Mouse (Mus musculus): ENCODE results near the gene Errfi1. TPM values are rescaled to one million over a fixed set of nuclear protein-coding genes. Genes with fewer than 3 reads are reported as not detected.
A peak's percentile ranks its signal among the peaks of the same experiment; 100 is the strongest.

Gene Errfi1
- 57.9 and 60.4 TPM in 2 replicates for polyA plus RNA-seq (2015; fragmentation: Nextera tagmentation; extraction: Ambion mirVana)

GRCm38 (mm10) chr4:150853680-150854461 is at the start of gene Errfi1:
Gene Errfi1 (plus strand): TSS chr4:150853919.
- 41% methylated on average over 13 of the region's 13 CpGs for WGBS

GRCm38 (mm10) chr4:150804204-150804603 is 49.5 kb upstream of the Errfi1 start:
- H3K9ac ChIP-seq, result no peak overlapping the region
- H3K4me3 ChIP-seq, result no peak overlapping the region
- no peaks in the 10 kb centered on the region for H3K9me3 ChIP-seq
- ATAC-seq (ENCODE audit: low read depth), result no peak
- H3K36me3 ChIP-seq, result no peaks in the 10 kb centered on the region
- WGBS, result 60% methylated on average over 6 of the region's 6 CpGs
- no peak overlapping the region for H3K4me2 ChIP-seq
- H3K4me1 ChIP-seq (replicated peaks), result peaks cover 20% of the 10 kb centered on the region
- no peak overlapping the region for H3K27ac ChIP-seq (replicated peaks)
- no peaks in the 10 kb centered on the region for H3K27me3 ChIP-seq

More at GRCm38 (mm10) chr4:150853680-150854461, at the start of gene Errfi1:
- H3K27me3 ChIP-seq, result 0 out of 2 replicates have a peak, but pooled peaks cover 3% of the 10 kb centered on the region
- H3K4me3 ChIP-seq, result peak within 1 kb of the TSS; percentile 80
- H3K36me3 ChIP-seq, result no peaks in the 10 kb centered on the region
- H3K4me1 ChIP-seq (replicated peaks), result peaks cover 44% of the 10 kb centered on the region
- ATAC-seq (ENCODE audit: low read depth), result peak; percentile 29
- H3K4me2 ChIP-seq, result peak within 1 kb of the TSS; percentile 65
- peak within 1 kb of the TSS; percentile 71 for H3K9ac ChIP-seq
- no peaks in the 10 kb centered on the region for H3K9me3 ChIP-seq
- H3K27ac ChIP-seq (replicated peaks), result peak within 1 kb of the TSS; percentile 99

- Histone ChIP-seq H3K27me3 (no peaks in the 10 kb centered on the region), H3K4me2 (no peak overlapping the region), H3K36me3 (no peaks in the 10 kb centered on the region), H3K9me3 (no peaks in the 10 kb centered on the region), H3K4me1 (replicated peaks) (peaks cover 6% of the 10 kb centered on the region), H3K4me3 (no peak overlapping the region), H3K9ac (no peak overlapping the region), H3K27ac (replicated peaks) (no peak overlapping the region)
- 78% methylated on average over 20 of the region's 20 CpGs for WGBS
- ATAC-seq (ENCODE audit: low read depth), result no peak
Observed at GRCm38 (mm10) chr4:150807727-150808470, 45.8 kb upstream of the Errfi1 start.

GRCm38 (mm10) chr4:150808471-150808847 is 45.3 kb upstream of the Errfi1 start:
- no peaks in the 10 kb centered on the region for H3K36me3 ChIP-seq
- no peak overlapping the region for H3K4me2 ChIP-seq
- no peak overlapping the region for H3K27ac ChIP-seq (replicated peaks)
- H3K9me3 ChIP-seq, result no peaks in the 10 kb centered on the region
- 56% methylated on average over 12 of the region's 12 CpGs for WGBS
- H3K4me3 ChIP-seq, result no peak overlapping the region
- no peak for ATAC-seq (ENCODE audit: low read depth)
- H3K4me1 ChIP-seq (replicated peaks), result peaks cover 6% of the 10 kb centered on the region
- no peaks in the 10 kb centered on the region for H3K27me3 ChIP-seq
- no peak overlapping the region for H3K9ac ChIP-seq

GRCm38 (mm10) chr4:150809323-150809722 is 44.4 kb upstream of the Errfi1 start:
- Histone ChIP-seq H3K4me3 (no peak overlapping the region), H3K9me3 (no peaks in the 10 kb centered on the region), H3K4me2 (no peak overlapping the region), H3K27me3 (no peaks in the 10 kb centered on the region), H3K4me1 (replicated peaks) (peaks cover 6% of the 10 kb centered on the region), H3K9ac (no peak overlapping the region), H3K36me3 (no peaks in the 10 kb centered on the region), H3K27ac (replicated peaks) (no peak overlapping the region)
- ATAC-seq (ENCODE audit: low read depth), result no peak
- WGBS, result 47% methylated on average over 9 of the region's 9 CpGs

GRCm38 (mm10) chr4:150815144-150815543 is 38.6 kb upstream of the Errfi1 start:
- 83% methylated on average over 4 of the region's 4 CpGs for WGBS
- no peak for ATAC-seq (ENCODE audit: low read depth)
- H3K36me3 ChIP-seq, result no peaks in the 10 kb centered on the region

GRCm38 (mm10) chr4:150816414-150816951 is 37.2 kb upstream of the Errfi1 start:
- Histone ChIP-seq H3K36me3 (no peaks in the 10 kb centered on the region), H3K27ac (replicated peaks) (no peak overlapping the region), H3K9ac (no peak overlapping the region), H3K9me3 (no peaks in the 10 kb centered on the region), H3K4me1 (replicated peaks) (no peaks in the 10 kb centered on the region), H3K4me2 (no peak overlapping the region), H3K4me3 (no peak overlapping the region), H3K27me3 (no peaks in the 10 kb centered on the region)
- ATAC-seq (ENCODE audit: low read depth), result no peak
- WGBS, result 85% methylated on average over 13 of the region's 13 CpGs

More at GRCm38 (mm10) chr4:150815144-150815543, 38.6 kb upstream of the Errfi1 start:
- no peaks in the 10 kb centered on the region for H3K9me3 ChIP-seq
- no peaks in the 10 kb centered on the region for H3K27me3 ChIP-seq
- H3K9ac ChIP-seq, result no peak overlapping the region
- no peak overlapping the region for H3K4me2 ChIP-seq
- no peaks in the 10 kb centered on the region for H3K4me1 ChIP-seq (replicated peaks)
- no peak overlapping the region for H3K27ac ChIP-seq (replicated peaks)
- no peak overlapping the region for H3K4me3 ChIP-seq

GRCm38 (mm10) chr4:150819126-150819910 is 34.4 kb upstream of the Errfi1 start:
- H3K4me3 ChIP-seq, result no peak overlapping the region
- ATAC-seq (ENCODE audit: low read depth), result no peak
- 61% methylated on average over 12 of the region's 12 CpGs for WGBS
- H3K9ac ChIP-seq, result no peak overlapping the region
- H3K4me1 ChIP-seq (replicated peaks), result peaks cover 10% of the 10 kb centered on the region
- H3K4me2 ChIP-seq, result no peak overlapping the region
- H3K36me3 ChIP-seq, result no peaks in the 10 kb centered on the region
- H3K27ac ChIP-seq (replicated peaks), result no peak overlapping the region
- H3K9me3 ChIP-seq, result no peaks in the 10 kb centered on the region
- no peaks in the 10 kb centered on the region for H3K27me3 ChIP-seq

GRCm38 (mm10) chr4:150821381-150821780 is 32.3 kb upstream of the Errfi1 start:
- Histone ChIP-seq H3K9me3 (no peaks in the 10 kb centered on the region), H3K36me3 (no peaks in the 10 kb centered on the region), H3K27me3 (no peaks in the 10 kb centered on the region), H3K4me1 (replicated peaks) (peaks cover 27% of the 10 kb centered on the region), H3K9ac (no peak overlapping the region), H3K27ac (replicated peaks) (no peak overlapping the region), H3K4me2 (no peak overlapping the region), H3K4me3 (no peak overlapping the region)
- WGBS, result 82% methylated on average over 8 of the region's 8 CpGs
- ATAC-seq (ENCODE audit: low read depth), result no peak

- H3K4me2 ChIP-seq, result no peak overlapping the region
- no peaks in the 10 kb centered on the region for H3K27me3 ChIP-seq
- peaks cover 32% of the 10 kb centered on the region for H3K4me1 ChIP-seq (replicated peaks)
- no peaks in the 10 kb centered on the region for H3K9me3 ChIP-seq
- no peak overlapping the region for H3K9ac ChIP-seq
- no peaks in the 10 kb centered on the region for H3K36me3 ChIP-seq
- ATAC-seq (ENCODE audit: low read depth), result no peak
- no peak overlapping the region for H3K27ac ChIP-seq (replicated peaks)
- H3K4me3 ChIP-seq, result no peak overlapping the region
- 83% methylated on average over 9 of the region's 9 CpGs for WGBS
Observed at GRCm38 (mm10) chr4:150822624-150823023, 31.1 kb upstream of the Errfi1 start.

- no peak for ATAC-seq (ENCODE audit: low read depth)
- Histone ChIP-seq H3K4me2 (no peak overlapping the region), H3K36me3 (no peaks in the 10 kb centered on the region), H3K27me3 (no peaks in the 10 kb centered on the region), H3K27ac (replicated peaks) (no peak overlapping the region; the same call in 1 of the 2 replicates), H3K9me3 (no peaks in the 10 kb centered on the region), H3K4me1 (replicated peaks) (peaks cover 32% of the 10 kb centered on the region), H3K4me3 (no peak overlapping the region), H3K9ac (no peak overlapping the region)
- WGBS, result 35% methylated on average over 24 of the region's 24 CpGs
Observed at GRCm38 (mm10) chr4:150823614-150824480, 29.9 kb upstream of the Errfi1 start.
